Mouse (Mus musculus): ENCODE data around the gene Cdc42se2.

DNA sequence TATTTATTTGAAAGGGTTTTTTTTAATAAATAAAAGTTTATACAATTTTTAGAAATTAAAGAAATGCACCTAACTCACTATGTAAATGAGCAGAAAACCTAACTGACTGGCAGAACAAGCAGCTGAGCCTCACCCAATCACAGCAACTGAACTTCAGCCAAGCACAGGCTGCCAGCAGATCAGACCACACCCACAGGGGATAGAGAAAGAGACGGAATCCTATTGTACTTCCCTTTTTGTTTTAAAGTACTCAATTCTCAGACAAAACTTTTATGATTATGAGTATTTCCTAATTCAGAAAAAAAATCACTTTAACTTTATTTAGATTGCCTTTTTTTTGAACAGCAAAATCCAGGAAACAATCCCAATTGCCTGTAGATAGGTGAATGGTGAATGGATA lies 29.5 kb downstream of the Cdc42se2 start:
- TF ChIP-seq CTCF (conservative IDR thresholded peaks at IDR 0.05; ENCODE audit: low read length) (no peak), POU5F1 (IDR thresholded peaks at IDR 0.05; ENCODE audit: borderline replicate concordance, low read length) (no peak), NANOG (IDR thresholded peaks at IDR 0.05; ENCODE audit: borderline replicate concordance, low read length) (no peak)

Data from E14TG2a.4 (cell line).